Mouse (Mus musculus): Measurements from ENCODE around the gene Xpo6. TPM values are rescaled to one million over a fixed set of nuclear protein-coding genes. Genes with fewer than 3 reads are reported as not detected.

Gene Xpo6
- polyA plus RNA-seq, 1 experiment from 2014 or later: 51.0 TPM

DNA sequence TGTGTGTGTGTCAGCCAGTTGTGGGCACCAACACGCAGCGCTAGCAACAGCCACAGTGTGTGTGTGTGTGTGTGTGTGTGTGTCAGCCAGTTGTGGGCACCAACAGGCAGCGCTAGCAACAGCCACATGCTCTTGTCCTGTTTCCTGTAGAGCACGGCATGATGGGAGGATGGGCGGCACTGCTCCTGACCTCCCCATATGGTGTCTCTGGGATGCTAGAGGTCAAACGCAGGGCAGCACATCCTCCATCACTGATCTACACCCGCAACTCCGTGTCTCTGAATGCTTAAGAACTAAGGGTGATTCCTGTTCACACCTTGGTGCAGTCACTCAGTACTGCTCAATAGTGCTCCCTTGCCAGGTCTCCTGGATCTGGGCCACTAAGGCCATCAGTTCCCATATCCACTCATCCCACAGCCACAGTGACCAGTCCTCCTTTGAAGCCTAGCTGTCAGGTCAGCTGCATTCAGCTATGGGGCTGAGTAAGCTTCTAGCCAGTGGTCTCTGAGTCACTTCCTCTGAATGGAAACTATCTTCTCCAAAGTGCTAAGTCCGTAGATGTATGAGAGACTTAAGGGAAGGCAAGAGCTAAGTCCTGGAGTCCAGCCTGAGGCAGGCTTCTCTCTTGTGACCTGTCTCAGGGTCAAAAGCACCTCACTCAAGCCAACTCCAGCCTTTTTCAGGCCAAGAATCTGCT is 102.9 kb downstream of the Xpo6 start:
- Histone ChIP-seq H3K4me2 (ENCODE audit: low read length) (no peak overlapping the region), H3K9ac (ENCODE audit: low read depth, low read length) (no peak overlapping the region), H3K27me3 (ENCODE audit: control insufficient read depth, insufficient read depth, low read depth, low read length) (no peaks in the 10 kb centered on the region), H3K27ac (ENCODE audit: low read length) (no peak overlapping the region), H3K4me3 (ENCODE audit: low read depth, low read length) (no peak overlapping the region), H3K36me3 (ENCODE audit: control insufficient read depth, insufficient read depth, low read length) (peaks cover 28% of the 10 kb centered on the region), H3K4me1 (ENCODE audit: control insufficient read depth, insufficient read depth, low read length) (no peaks in the 10 kb centered on the region), H3K9me3 (replicated peaks; ENCODE audit: control insufficient read depth, low read length, poor library complexity, severe bottlenecking) (no peaks in the 10 kb centered on the region)
- ATAC-seq: no peak
- WGBS: 91% methylated on average over 7 of the region's 9 CpGs

DNA sequence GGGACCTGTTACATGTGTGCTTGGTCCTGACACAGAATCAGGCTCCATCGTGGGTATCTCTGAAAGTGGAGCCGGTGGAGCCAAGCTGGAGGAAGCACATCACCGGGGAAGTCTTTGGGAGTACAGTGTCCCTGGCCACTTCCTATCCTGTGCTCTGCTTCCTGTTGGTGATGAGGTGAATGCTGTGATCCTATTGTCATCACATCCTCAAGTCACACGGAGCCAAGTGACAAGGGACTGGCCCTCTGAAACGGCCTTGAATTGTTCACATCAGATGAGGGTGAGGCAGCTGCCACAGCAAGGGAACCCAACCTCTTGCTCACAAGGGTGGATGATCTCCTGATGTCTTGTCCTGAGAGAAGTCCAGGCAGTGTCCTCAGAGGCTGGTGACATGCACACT is 103.7 kb downstream of the Xpo6 start:
- Histone ChIP-seq H3K4me2 (ENCODE audit: low read length) (no peak overlapping the region), H3K27ac (ENCODE audit: low read length) (no peak overlapping the region), H3K9ac (ENCODE audit: low read depth, low read length) (no peak overlapping the region), H3K4me1 (ENCODE audit: control insufficient read depth, insufficient read depth, low read length) (no peaks in the 10 kb centered on the region), H3K36me3 (ENCODE audit: control insufficient read depth, insufficient read depth, low read length) (peaks cover 21% of the 10 kb centered on the region), H3K4me3 (ENCODE audit: low read depth, low read length) (no peak overlapping the region), H3K9me3 (replicated peaks; ENCODE audit: control insufficient read depth, low read length, poor library complexity, severe bottlenecking) (no peaks in the 10 kb centered on the region), H3K27me3 (ENCODE audit: control insufficient read depth, insufficient read depth, low read depth, low read length) (no peaks in the 10 kb centered on the region)
- WGBS: 84% methylated on average over 5 of the region's 5 CpGs
- no peak for ATAC-seq

- no peaks in the 10 kb centered on the region for H3K27me3 ChIP-seq (ENCODE audit: control insufficient read depth, insufficient read depth, low read depth, low read length)
- H3K4me3 ChIP-seq (ENCODE audit: low read depth, low read length): no peak overlapping the region
- H3K9ac ChIP-seq (ENCODE audit: low read depth, low read length): no peak overlapping the region
- H3K9me3 ChIP-seq (replicated peaks; ENCODE audit: control insufficient read depth, low read length, poor library complexity, severe bottlenecking): no peaks in the 10 kb centered on the region
- H3K4me2 ChIP-seq (ENCODE audit: low read length): no peak overlapping the region
- peaks cover 12% of the 10 kb centered on the region for H3K36me3 ChIP-seq (ENCODE audit: control insufficient read depth, insufficient read depth, low read length)
- no peak overlapping the region for H3K27ac ChIP-seq (ENCODE audit: low read length)
- H3K4me1 ChIP-seq (ENCODE audit: control insufficient read depth, insufficient read depth, low read length): no peaks in the 10 kb centered on the region
- 89% methylated on average over 4 of the region's 5 CpGs for WGBS
- no peak for ATAC-seq
Observed at GRCm38 (mm10) chr7:126094738-126095137, 105.6 kb downstream of the Xpo6 start.

- H3K36me3 ChIP-seq (ENCODE audit: control insufficient read depth, insufficient read depth, low read length): peaks cover 3% of the 10 kb centered on the region; the same call in 1 of the 2 replicates
- no peaks in the 10 kb centered on the region for H3K4me1 ChIP-seq (ENCODE audit: control insufficient read depth, insufficient read depth, low read length)
- H3K27ac ChIP-seq (ENCODE audit: low read length): no peak overlapping the region
- no peaks in the 10 kb centered on the region for H3K27me3 ChIP-seq (ENCODE audit: control insufficient read depth, insufficient read depth, low read depth, low read length)
- H3K9me3 ChIP-seq (replicated peaks; ENCODE audit: control insufficient read depth, low read length, poor library complexity, severe bottlenecking): no peaks in the 10 kb centered on the region
- no peak overlapping the region for H3K4me2 ChIP-seq (ENCODE audit: low read length)
- no peak for ATAC-seq
- 39% methylated on average over 3 of the region's 3 CpGs for WGBS
- no peak overlapping the region for H3K9ac ChIP-seq (ENCODE audit: low read depth, low read length)
- H3K4me3 ChIP-seq (ENCODE audit: low read depth, low read length): no peak overlapping the region
Observed at GRCm38 (mm10) chr7:126093162-126093561, 107.1 kb downstream of the Xpo6 start.

DNA sequence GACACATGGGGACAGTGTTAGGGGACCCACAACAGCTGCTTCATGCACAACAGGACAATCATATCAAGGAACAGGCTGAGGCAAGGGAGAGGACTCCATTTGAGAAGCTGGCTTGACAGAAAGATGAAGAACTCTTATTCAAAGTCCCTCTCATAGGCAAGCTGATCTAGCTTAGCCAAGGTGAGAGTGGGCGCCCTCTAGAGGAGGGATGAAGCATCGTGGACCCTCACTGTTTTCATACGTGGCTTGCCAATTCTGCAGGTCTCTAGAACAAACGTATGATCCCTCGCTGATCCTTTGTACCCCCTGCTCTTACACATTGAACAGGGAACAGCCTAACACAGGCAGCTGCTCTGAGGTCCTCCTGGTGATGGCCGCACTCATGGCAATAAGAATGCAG is 110.5 kb downstream of the Xpo6 start:
- Histone ChIP-seq H3K27ac (ENCODE audit: low read length) (no peak overlapping the region), H3K4me3 (ENCODE audit: low read depth, low read length) (no peak overlapping the region), H3K4me2 (ENCODE audit: low read length) (no peak overlapping the region), H3K9me3 (replicated peaks; ENCODE audit: control insufficient read depth, low read length, poor library complexity, severe bottlenecking) (no peaks in the 10 kb centered on the region), H3K4me1 (ENCODE audit: control insufficient read depth, insufficient read depth, low read length) (peaks cover 7% of the 10 kb centered on the region), H3K27me3 (ENCODE audit: control insufficient read depth, insufficient read depth, low read depth, low read length) (no peaks in the 10 kb centered on the region), H3K9ac (ENCODE audit: low read depth, low read length) (no peak overlapping the region), H3K36me3 (ENCODE audit: control insufficient read depth, insufficient read depth, low read length) (no peaks in the 10 kb centered on the region)
- WGBS: 17% methylated on average over 6 of the region's 6 CpGs
- no peak for ATAC-seq

DNA sequence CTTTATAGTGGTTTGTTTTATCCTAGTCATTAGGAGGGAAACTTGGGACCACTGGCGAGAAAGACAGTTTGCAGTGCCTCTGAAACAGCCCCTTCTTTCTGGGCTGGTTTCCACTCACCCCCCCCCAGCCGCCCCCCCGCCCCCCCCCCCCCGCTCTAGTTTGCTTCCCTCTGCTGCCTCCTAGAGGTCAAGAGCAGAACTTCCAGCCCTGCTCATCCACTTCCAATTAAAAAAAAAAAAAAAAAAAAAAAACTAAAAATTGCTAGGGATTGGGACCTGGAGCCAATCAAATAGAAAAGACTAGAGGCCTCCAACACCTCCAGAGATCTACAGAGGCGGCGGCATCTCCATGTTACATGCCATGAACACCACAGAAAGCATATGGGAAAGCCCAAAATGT is 112.1 kb downstream of the Xpo6 start:
- Histone ChIP-seq H3K9me3 (replicated peaks; ENCODE audit: control insufficient read depth, low read length, poor library complexity, severe bottlenecking) (no peaks in the 10 kb centered on the region), H3K36me3 (ENCODE audit: control insufficient read depth, insufficient read depth, low read length) (no peaks in the 10 kb centered on the region), H3K4me1 (ENCODE audit: control insufficient read depth, insufficient read depth, low read length) (peaks cover 16% of the 10 kb centered on the region), H3K4me2 (ENCODE audit: low read length) (no peak overlapping the region), H3K4me3 (ENCODE audit: low read depth, low read length) (no peak overlapping the region), H3K27ac (ENCODE audit: low read length) (no peak overlapping the region), H3K27me3 (ENCODE audit: control insufficient read depth, insufficient read depth, low read depth, low read length) (peaks cover 3% of the 10 kb centered on the region), H3K9ac (ENCODE audit: low read depth, low read length) (no peak overlapping the region)
- no peak for ATAC-seq
- WGBS: 37% methylated on average over 3 of the region's 6 CpGs

DNA sequence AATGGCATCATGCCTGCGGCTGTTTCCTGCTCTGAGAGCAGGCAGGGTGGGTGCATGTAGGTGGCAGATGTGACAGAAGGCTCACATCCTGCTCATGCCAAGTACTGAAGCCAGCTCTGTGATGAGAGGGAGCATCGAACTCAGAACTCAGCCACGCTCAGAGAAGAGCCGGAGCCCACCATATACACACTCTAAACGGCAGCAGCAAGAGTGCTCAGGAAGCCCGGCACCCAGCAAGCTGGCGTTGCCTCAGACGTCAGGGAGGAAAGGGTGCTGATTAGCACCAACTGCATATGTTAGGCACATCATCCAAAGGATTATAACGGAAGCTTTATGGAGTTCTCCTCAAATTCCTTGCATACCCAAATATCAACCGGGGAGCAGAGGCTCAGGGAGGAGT is 112.7 kb downstream of the Xpo6 start:
- H3K27ac ChIP-seq (ENCODE audit: low read length): no peak overlapping the region
- no peaks in the 10 kb centered on the region for H3K9me3 ChIP-seq (replicated peaks; ENCODE audit: control insufficient read depth, low read length, poor library complexity, severe bottlenecking)
- no peak overlapping the region for H3K9ac ChIP-seq (ENCODE audit: low read depth, low read length)
- peaks cover 3% of the 10 kb centered on the region for H3K27me3 ChIP-seq (ENCODE audit: control insufficient read depth, insufficient read depth, low read depth, low read length)
- H3K4me1 ChIP-seq (ENCODE audit: control insufficient read depth, insufficient read depth, low read length): peaks cover 17% of the 10 kb centered on the region
- no peak for ATAC-seq
- WGBS: 70% methylated on average over 10 of the region's 10 CpGs
- no peak overlapping the region for H3K4me3 ChIP-seq (ENCODE audit: low read depth, low read length)
- H3K36me3 ChIP-seq (ENCODE audit: control insufficient read depth, insufficient read depth, low read length): no peaks in the 10 kb centered on the region
- H3K4me2 ChIP-seq (ENCODE audit: low read length): no peak overlapping the region

DNA sequence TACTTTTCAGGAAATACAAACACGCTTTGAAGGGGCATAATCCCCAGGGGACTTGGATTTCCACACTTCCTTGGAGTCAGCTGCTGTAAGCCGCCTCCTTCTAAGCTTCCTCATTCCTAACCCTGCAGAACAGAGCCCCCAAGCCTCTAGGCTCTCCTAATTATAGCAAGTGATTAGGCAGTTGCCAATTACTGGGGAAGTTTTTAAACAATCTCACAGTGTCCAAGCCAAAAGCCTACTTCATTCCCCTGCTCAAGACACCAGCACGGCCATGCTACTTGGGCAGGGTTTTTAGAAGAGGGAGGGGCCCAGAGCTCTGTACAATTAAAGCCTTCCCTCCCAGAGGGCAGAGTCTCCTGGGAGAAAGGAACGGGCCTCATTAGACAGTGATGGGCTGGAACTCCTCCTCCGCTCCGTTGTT is 114.0 kb downstream of the Xpo6 start:
- Histone ChIP-seq H3K36me3 (ENCODE audit: control insufficient read depth, insufficient read depth, low read length) (no peaks in the 10 kb centered on the region), H3K27me3 (ENCODE audit: control insufficient read depth, insufficient read depth, low read depth, low read length) (peaks cover 3% of the 10 kb centered on the region), H3K4me2 (ENCODE audit: low read length) (no peak overlapping the region), H3K27ac (ENCODE audit: low read length) (no peak overlapping the region), H3K4me3 (ENCODE audit: low read depth, low read length) (no peak overlapping the region), H3K4me1 (ENCODE audit: control insufficient read depth, insufficient read depth, low read length) (peaks cover 23% of the 10 kb centered on the region), H3K9ac (ENCODE audit: low read depth, low read length) (no peak overlapping the region), H3K9me3 (replicated peaks; ENCODE audit: control insufficient read depth, low read length, poor library complexity, severe bottlenecking) (no peaks in the 10 kb centered on the region)
- WGBS: 12% methylated on average over 6 of the region's 6 CpGs
- ATAC-seq: no peak

GRCm38 (mm10) chr7:126085154-126085553 is 115.1 kb downstream of the Xpo6 start:
- H3K9me3 ChIP-seq (replicated peaks; ENCODE audit: control insufficient read depth, low read length, poor library complexity, severe bottlenecking): no peaks in the 10 kb centered on the region
- H3K4me1 ChIP-seq (ENCODE audit: control insufficient read depth, insufficient read depth, low read length): peaks cover 23% of the 10 kb centered on the region
- H3K36me3 ChIP-seq (ENCODE audit: control insufficient read depth, insufficient read depth, low read length): no peaks in the 10 kb centered on the region
- no peak overlapping the region for H3K4me3 ChIP-seq (ENCODE audit: low read depth, low read length)
- no peak for ATAC-seq
- H3K27ac ChIP-seq (ENCODE audit: low read length): no peak overlapping the region
- H3K9ac ChIP-seq (ENCODE audit: low read depth, low read length): no peak overlapping the region
- H3K27me3 ChIP-seq (ENCODE audit: control insufficient read depth, insufficient read depth, low read depth, low read length): peaks cover 9% of the 10 kb centered on the region
- 95% methylated on average over 9 of the region's 9 CpGs for WGBS
- no peak overlapping the region for H3K4me2 ChIP-seq (ENCODE audit: low read length)

All from midbrain, embryonic 16.5 days (tissue).